Mouse (Mus musculus) forebrain, embryonic 13.5 days (tissue): ENCODE data around the gene Foxn3. TPM values are rescaled to one million over a fixed set of nuclear protein-coding genes. Genes with fewer than 3 reads are reported as not detected.

Experiments
- ATAC-seq: fragments of 200-750 bp; cut with Nextera tagmentation; 2 replicates; pipeline ENCODE4 v1.8.0; 2017
- H3K27ac ChIP-seq: fragments of 300-500 bp; sonication (generic); 2 replicates; pipeline ENCODE4 v1.5.1; 2015; ENCODE audit warnings: inconsistent platforms, mild to moderate bottlenecking, moderate library complexity
- H3K27me3 ChIP-seq: fragments of 300-500 bp; sonication (generic); 2 replicates; pipeline ENCODE4 v1.6.1; 2015; ENCODE audit warnings: mild to moderate bottlenecking, inconsistent platforms
- H3K36me3 ChIP-seq: fragments of 300-500 bp; sonication (generic); 2 replicates; pipeline ENCODE4 v1.6.1; 2015; ENCODE audit warnings: mild to moderate bottlenecking, inconsistent platforms; ENCODE audit not compliant: poor library complexity, severe bottlenecking
- H3K4me1 ChIP-seq: fragments of 300-500 bp; sonication (generic); 2 replicates; pipeline ENCODE4 v1.6.1; 2015; ENCODE audit warnings: inconsistent platforms
- H3K4me2 ChIP-seq: fragments of 300-500 bp; sonication (generic); 2 replicates; pipeline ENCODE4 v1.6.1; 2015; ENCODE audit warnings: inconsistent platforms, mild to moderate bottlenecking, moderate library complexity
- H3K4me3 ChIP-seq: fragments of 300-500 bp; sonication (generic); 2 replicates; pipeline ENCODE4 v1.5.1; 2015; ENCODE audit warnings: mild to moderate bottlenecking, inconsistent platforms
- H3K9ac ChIP-seq: fragments of 300-500 bp; sonication (generic); 2 replicates; pipeline ENCODE4 v1.6.1; 2015; ENCODE audit warnings: mild to moderate bottlenecking, inconsistent platforms
- H3K9me3 ChIP-seq: fragments of 300-500 bp; sonication (generic); replicated peaks from 2 replicates; pipeline ENCODE4 v1.6.1; 2016; ENCODE audit warnings: inconsistent platforms
- WGBS: fragments of 180-500 bp; shearing (Covaris S2); methylation state at CpG from one replicate; pipeline ENCODE4 v1.1.7; 2015; 5-methylcytosine and 5-hydroxymethylcytosine counted together
- polyA plus RNA-seq: library from polyadenylated mRNA; unstranded; fragments of >200 nt; fragmentation: Nextera tagmentation; extraction: Ambion mirVana; gene quantifications from 2 replicates; pipeline ENCODE4 v1.2.1, GENCODE M21; 2015

Gene Foxn3
- polyA plus RNA-seq, 1 experiment from 2014 or later = 83.5 TPM

DNA sequence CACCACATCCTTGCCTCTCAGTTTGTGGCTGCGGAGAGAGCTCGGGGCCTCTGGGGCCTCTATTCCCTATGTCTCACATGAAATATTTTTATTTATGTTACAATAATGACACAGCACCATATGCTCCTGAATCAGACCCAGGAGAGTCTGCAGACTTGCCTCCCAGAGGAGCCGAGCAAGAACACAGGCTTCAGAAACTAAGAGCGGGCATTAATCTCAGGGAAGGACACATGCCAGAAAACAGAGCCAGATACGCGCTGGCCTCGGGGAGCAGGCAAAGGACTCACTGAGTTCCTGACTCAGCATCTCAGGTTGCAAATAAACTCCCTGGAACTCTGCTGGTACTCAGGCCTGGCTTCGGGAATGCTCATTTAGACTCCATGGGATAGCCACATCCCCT, 403.3 kb downstream of the Foxn3 start:
- Histone ChIP-seq H3K4me2 (no peak overlapping the region), H3K4me1 (peaks cover 28% of the 10 kb centered on the region), H3K27me3 (no peaks in the 10 kb centered on the region), H3K4me3 (no peak overlapping the region), H3K27ac (no peak overlapping the region), H3K36me3 (no peaks in the 10 kb centered on the region), H3K9me3 (peaks cover 10% of the 10 kb centered on the region; the same call in 1 of the 2 replicates), H3K9ac (no peak overlapping the region)
- 89% methylated on average over 8 of the region's 8 CpGs for WGBS
- no peak for ATAC-seq

DNA sequence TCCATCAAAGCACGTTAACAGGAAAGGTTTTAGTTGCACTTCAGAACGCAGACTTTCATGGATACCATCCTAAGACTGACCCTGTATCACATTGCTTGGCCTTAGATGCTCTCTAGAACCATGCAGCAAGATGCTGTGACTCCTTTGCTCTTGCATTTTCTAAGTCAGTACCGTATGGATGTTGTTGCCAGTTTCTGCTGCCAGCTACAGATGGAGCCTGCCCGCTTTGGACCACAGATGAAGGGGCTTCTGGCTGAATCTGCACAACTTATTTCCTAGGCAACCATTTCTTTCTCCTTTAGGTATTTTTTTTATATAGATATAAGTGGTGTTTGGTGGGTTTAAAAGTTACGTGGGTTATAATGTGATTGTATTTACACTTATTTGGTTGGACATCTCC, 407.5 kb downstream of the Foxn3 start:
- Histone ChIP-seq H3K4me3 (no peak overlapping the region), H3K9me3 (peaks cover 10% of the 10 kb centered on the region; the same call in 1 of the 2 replicates), H3K36me3 (no peaks in the 10 kb centered on the region), H3K9ac (no peak overlapping the region), H3K27ac (no peak overlapping the region), H3K4me2 (no peak overlapping the region), H3K4me1 (peaks cover 13% of the 10 kb centered on the region), H3K27me3 (no peaks in the 10 kb centered on the region)
- no peak for ATAC-seq
- WGBS = 94% methylated on average over 5 of the region's 5 CpGs

- Histone ChIP-seq H3K27ac (peak overlapping the region; percentile 28; the same call in 1 of the 2 replicates), H3K4me2 (no peak overlapping the region), H3K36me3 (no peaks in the 10 kb centered on the region), H3K4me3 (no peak overlapping the region), H3K27me3 (no peaks in the 10 kb centered on the region), H3K9ac (no peak overlapping the region), H3K4me1 (peaks cover 13% of the 10 kb centered on the region), H3K9me3 (peaks cover 10% of the 10 kb centered on the region; the same call in 1 of the 2 replicates)
- ATAC-seq = 0 out of 2 replicates have a peak, but pooled peaks have one; percentile 8
- WGBS = 75% methylated on average over 7 of the region's 7 CpGs
These were observed 409.2 kb downstream of the Foxn3 start for GRCm38 (mm10) chr12:99154230-99154629.

DNA sequence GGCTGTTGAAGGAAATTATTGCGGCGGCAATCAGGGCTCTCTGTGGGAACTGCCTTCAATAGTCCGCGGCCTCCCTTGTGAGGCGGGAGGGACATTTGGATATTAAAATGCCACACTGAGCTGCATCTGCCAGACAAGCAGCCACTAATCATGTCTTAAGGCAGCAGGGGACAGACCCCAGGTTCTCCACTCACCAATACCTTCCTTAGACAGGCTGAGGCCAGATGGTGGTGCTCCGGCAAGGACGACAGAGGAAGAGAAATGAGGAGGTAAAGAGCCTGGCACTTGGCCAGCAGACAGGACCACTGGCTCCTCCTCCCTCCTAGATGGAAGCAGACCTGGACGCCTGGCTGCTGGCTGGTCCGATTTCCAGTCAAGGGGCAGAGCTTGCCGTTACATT, 409.7 kb downstream of the Foxn3 start:
- Histone ChIP-seq H3K4me2 (peak overlapping the region; percentile 37), H3K27me3 (no peaks in the 10 kb centered on the region), H3K4me3 (no peak overlapping the region), H3K4me1 (peaks cover 13% of the 10 kb centered on the region), H3K36me3 (no peaks in the 10 kb centered on the region), H3K9me3 (peaks cover 10% of the 10 kb centered on the region; the same call in 1 of the 2 replicates), H3K27ac (peak overlapping the region; percentile 28; the same call in 1 of the 2 replicates), H3K9ac (no peak overlapping the region)
- WGBS = 24% methylated on average over 10 of the region's 10 CpGs
- ATAC-seq = peak; percentile 58; the same call in 1 of the 2 replicates

DNA sequence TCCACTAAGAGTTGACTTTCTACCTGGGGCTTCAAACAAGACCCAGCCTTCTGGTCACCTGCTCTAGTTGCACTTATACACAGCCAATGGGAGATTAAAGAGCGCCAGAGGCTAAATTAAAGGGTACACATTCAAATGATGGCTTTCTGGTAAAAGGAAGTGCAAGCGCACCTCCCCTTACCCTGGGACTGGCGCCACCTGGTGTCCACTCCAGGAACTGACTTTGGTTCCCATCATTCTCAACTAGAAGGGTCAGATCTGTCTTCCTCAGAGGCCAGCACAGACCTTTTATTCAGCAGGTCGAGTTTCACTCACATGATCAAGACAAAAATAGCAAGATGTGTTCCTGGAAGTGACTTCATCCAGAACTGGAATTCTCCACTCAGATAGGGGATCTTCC, 413.3 kb downstream of the Foxn3 start:
- Histone ChIP-seq H3K4me2 (no peak overlapping the region), H3K4me1 (peaks cover 13% of the 10 kb centered on the region), H3K27me3 (no peaks in the 10 kb centered on the region), H3K27ac (no peak overlapping the region), H3K4me3 (no peak overlapping the region), H3K36me3 (no peaks in the 10 kb centered on the region), H3K9ac (no peak overlapping the region), H3K9me3 (no peaks in the 10 kb centered on the region)
- ATAC-seq = no peak
- WGBS = 58% methylated on average over 4 of the region's 4 CpGs

DNA sequence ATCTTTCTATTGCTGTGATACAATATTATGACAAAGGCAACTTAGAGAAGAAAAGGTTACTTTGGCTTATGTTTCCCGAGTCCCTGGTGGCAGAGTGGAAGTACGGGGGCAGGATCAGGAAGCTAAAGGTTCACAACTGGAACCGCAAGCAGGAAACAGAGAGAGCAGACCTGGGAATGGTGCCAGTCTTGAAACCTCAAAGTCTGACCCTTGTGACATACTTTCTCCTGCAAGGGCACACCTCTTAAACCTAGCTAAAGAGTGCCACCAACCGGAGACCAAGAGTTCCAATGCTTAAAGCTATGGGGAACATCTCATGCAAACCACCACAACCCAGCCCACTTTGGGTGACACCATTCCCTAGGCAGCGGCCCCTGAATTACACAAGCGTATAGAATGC, 414.2 kb downstream of the Foxn3 start:
- Histone ChIP-seq H3K4me1 (peaks cover 12% of the 10 kb centered on the region), H3K27ac (no peak overlapping the region), H3K9me3 (no peaks in the 10 kb centered on the region), H3K4me3 (no peak overlapping the region), H3K4me2 (no peak overlapping the region), H3K9ac (no peak overlapping the region), H3K36me3 (no peaks in the 10 kb centered on the region), H3K27me3 (no peaks in the 10 kb centered on the region)
- no peak for ATAC-seq
- WGBS = 90% methylated on average over 6 of the region's 6 CpGs
